Mouse (Mus musculus) E14TG2a.4 (cell line): ENCODE data around the gene Clic1.

Experiments
- CTCF ChIP-seq: conservative IDR thresholded peaks from 2 replicates; pipeline ENCODE4 v1.5.1; 2014; ENCODE audit warnings: low read length
- NANOG ChIP-seq: IDR thresholded peaks from 2 replicates; pipeline ENCODE4 v1.6.1; 2014; ENCODE audit warnings: borderline replicate concordance, low read length, mixed read lengths
- POU5F1 ChIP-seq: IDR thresholded peaks from 2 replicates; pipeline ENCODE4 v1.6.1; 2014; ENCODE audit warnings: low read length, borderline replicate concordance

DNA sequence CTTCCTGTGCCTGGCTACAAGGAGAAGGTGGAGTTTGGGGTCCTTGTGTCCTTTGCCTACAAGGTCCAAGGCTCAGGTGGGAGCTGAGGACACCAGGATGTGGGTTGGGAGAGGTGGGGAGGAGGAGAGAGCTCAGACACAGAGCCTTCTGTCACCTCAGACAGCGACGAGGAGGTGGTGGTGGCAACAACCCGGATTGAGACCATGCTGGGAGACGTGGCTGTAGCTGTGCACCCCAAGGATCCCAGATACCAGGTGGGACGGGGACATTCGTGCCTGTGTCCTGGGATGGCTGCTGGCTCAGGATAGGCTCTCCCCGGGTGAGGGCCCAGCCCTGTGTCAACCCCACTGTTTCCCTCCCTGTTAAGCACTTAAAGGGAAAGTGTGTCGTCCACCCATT is 38.3 kb upstream of the Clic1 start:
- TF ChIP-seq CTCF (no peak), NANOG (no peak), POU5F1 (no peak)
